Mouse (Mus musculus) CH12F3 (cell line): ENCODE data around the gene Pramel4.
"Not testable (repeated sequence)": the region's sequence is repeated elsewhere in the genome, so short reads cannot be mapped to it uniquely, and the experiment has no call there.

Experiments
- in situ Hi-C: fragments of 300-500 bp; cut with MboI; formaldehyde crosslinking; loops from 2 replicates; pipeline ENCODE4 v1.14.3; 2020; ENCODE audit warnings: low sequenced_read_pairs

Gene Pramel4

DNA sequence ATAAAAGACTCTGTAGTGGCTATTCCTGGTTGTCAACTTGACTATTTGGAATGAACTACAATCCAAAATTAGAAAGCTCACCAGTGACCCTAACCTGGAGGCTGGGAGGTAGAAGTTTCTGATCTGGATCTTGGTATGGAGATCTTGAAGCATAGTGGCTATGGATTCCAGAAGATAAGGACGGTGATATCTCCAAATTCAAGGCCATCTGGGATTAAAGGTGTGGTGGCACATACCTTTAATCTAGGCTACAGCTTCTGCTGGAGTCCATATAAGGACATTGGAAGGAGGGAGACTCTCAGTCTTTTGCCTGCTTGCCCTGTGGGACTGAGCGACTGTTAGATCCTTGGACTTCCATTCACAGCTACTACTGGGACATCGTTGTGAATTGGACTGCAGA, at the start of gene Pramel4:
Pramel4 (plus strand) TSS at position 301 of the 400 bp plus-strand sequence.
- in situ Hi-C loops = not testable (repeated sequence)

DNA sequence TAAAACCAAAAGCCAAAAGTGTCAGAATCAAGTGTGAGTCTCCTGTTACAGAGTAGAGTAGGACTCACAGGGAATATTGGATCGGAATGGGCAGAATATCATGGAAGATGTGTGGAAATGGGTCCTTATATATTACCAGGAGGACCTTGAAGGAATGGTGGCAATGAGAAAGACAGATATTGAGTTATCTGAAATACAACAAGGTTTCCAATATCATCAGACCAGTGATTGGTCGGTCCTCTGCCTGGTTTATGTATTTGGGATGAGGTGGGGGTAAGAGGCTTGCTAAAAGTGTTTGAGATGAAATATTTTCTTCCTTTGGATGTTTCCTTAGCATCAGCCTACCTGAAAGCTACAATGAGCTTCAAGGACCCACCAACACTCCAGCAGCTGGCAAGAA, 47.2 kb downstream of the Pramel4 start, which contains the start of gene Gm13102:
Gm13102 (plus strand) TSS at position 301 of the 400 bp plus-strand sequence.
- in situ Hi-C loops = not testable (repeated sequence)
